Mouse (Mus musculus): ENCODE measurements around the gene Smc4.

DNA sequence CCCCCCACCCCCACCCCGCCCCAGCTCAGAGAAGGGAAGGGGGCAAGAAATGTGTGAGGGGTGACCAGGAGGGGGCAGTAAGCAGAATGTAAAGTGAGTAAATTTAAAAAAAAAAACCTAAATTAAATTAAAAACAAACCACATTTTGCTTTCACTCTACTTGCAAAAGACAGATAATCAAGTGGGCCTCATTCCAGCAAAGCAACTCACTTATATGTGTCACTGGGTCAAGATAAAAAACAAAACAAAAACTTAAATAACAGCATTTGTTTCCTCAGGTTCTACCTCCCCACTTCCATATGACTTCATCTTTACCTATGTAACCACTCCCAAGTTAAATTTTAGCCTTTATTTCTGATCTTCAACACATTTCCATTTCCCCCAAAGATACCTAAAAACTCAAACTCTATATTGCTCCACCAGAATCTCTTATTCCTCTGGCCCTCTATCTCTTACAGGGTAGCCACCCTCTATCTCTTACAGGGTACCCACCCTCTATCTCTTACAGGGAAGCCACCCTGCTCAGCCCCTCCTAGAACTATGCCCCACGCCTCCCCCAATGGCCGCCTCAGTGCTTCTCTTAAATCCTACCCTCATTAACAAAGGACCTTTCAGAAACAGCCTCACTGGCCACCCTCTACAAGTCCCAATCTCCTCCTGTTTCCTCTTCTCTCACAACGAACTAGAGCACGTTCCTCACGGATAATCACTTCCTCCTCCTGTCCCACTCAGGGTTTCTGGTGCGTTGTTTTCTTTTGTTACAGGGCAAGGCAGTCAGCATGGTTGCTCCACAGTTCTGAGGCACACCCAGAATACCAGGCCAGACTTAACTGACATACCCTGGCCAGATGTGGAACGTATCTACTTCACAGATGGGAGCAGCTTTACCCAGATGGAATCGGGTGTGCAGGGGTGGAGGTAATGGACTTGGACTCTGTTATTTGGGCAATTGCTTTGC is 28.7 kb upstream of the Smc4 start:
- TF ChIP-seq POLR2A (IDR thresholded peaks at IDR 0.05; ENCODE audit: borderline replicate concordance, extremely low read depth, low read depth, low read length), result no peak
- no peak for TF ChIP-seq CTCF (IDR thresholded peaks at IDR 0.05; ENCODE audit: insufficient read depth, low read length)

All from lung, adult 2 months (tissue).